Mouse (Mus musculus) CH12.LX (cell line): ENCODE measurements around the gene Zswim9. TPM values are rescaled to one million over a fixed set of nuclear protein-coding genes. Genes with fewer than 3 reads are reported as not detected.

Experiments
- DNase-seq: peaks from one replicate; pipeline ENCODE4 v3.0.0-alpha.2; 2013; ENCODE audit errors: extremely low read depth
- H3K27ac ChIP-seq: 2 replicates; pipeline ENCODE4 v1.5.1; 2012; ENCODE audit warnings: low read depth, mild to moderate bottlenecking, control low read depth, moderate library complexity; ENCODE audit not compliant: insufficient read depth
- H3K27me3 ChIP-seq: replicated peaks from 2 replicates; pipeline ENCODE3; 2012; ENCODE audit warnings: inconsistent platforms
- H3K36me3 ChIP-seq, 2 experiments: replicated peaks in 1 of 2; 2 replicates each; pipeline versions ENCODE3 to v1.6.1; 2012; ENCODE audit warnings: inconsistent platforms in 1 of 2, low read length in 1 of 2, mild to moderate bottlenecking in 1 of 2, mixed read lengths in 1 of 2, moderate library complexity in 1 of 2; ENCODE audit not compliant: control insufficient read depth in 1 of 2, insufficient read depth in 1 of 2
- H3K4me1 ChIP-seq, 2 experiments: 2 replicates each; pipeline ENCODE4 v1.6.1; 2012; ENCODE audit warnings: inconsistent platforms in 1 of 2, moderate library complexity in 1 of 2; ENCODE audit not compliant: insufficient read depth in 2 of 2, control insufficient read depth in 1 of 2
- H3K4me2 ChIP-seq: 2 replicates; pipeline ENCODE4 v1.6.1; 2012; ENCODE audit warnings: low read depth, mild to moderate bottlenecking, control low read depth; ENCODE audit not compliant: poor library complexity, insufficient read depth, severe bottlenecking
- H3K4me3 ChIP-seq, 3 experiments: fragments of 150-350 bp in 1 of 3; sonication (generic) in 1 of 3; replicated peaks in 1 of 3; 2 replicates each; pipeline versions ENCODE3 to v1.5.1; 2011 to 2012; ENCODE audit warnings: low read depth in 2 of 3, low read length in 2 of 3, mild to moderate bottlenecking in 2 of 3, moderate library complexity in 2 of 3, control low read depth in 1 of 3, improper control_type of control experiment in 1 of 3, inconsistent platforms in 1 of 3, mixed read lengths in 1 of 3; ENCODE audit not compliant: poor library complexity in 1 of 3
- H3K79me2 ChIP-seq: replicated peaks from 2 replicates; pipeline ENCODE4 v1.6.1; 2012; ENCODE audit warnings: mild to moderate bottlenecking, moderate library complexity; ENCODE audit not compliant: control insufficient read depth, poor library complexity, insufficient read depth, severe bottlenecking; ENCODE audit errors: extremely low read depth
- H3K9ac ChIP-seq: 2 replicates; pipeline ENCODE4 v1.6.1; 2012; ENCODE audit warnings: low read depth, mild to moderate bottlenecking, control low read depth, moderate library complexity; ENCODE audit not compliant: insufficient read depth
- H3K9me3 ChIP-seq: replicated peaks from 2 replicates; pipeline ENCODE3; 2012; ENCODE audit warnings: low read length, inconsistent platforms, mixed read lengths
- BHLHE40 ChIP-seq: IDR thresholded peaks from 2 replicates; pipeline ENCODE4 v1.6.1; 2011; ENCODE audit warnings: mild to moderate bottlenecking, low read depth, low read length, improper control_type of control experiment
- CHD1 ChIP-seq: IDR thresholded peaks from 2 replicates; pipeline ENCODE4 v1.6.1; 2012; ENCODE audit warnings: low read depth, low read length, improper control_type of control experiment, inconsistent platforms
- CHD2 ChIP-seq: IDR thresholded peaks from 2 replicates; pipeline ENCODE4 v1.6.1; 2011; ENCODE audit warnings: low read length, improper control_type of control experiment
- ELF1 ChIP-seq: IDR thresholded peaks from 2 replicates; pipeline ENCODE4 v1.6.1; 2014; ENCODE audit warnings: low read depth, mild to moderate bottlenecking, inconsistent platforms, low read length, improper control_type of control experiment
- ETS1 ChIP-seq: conservative IDR thresholded peaks from 2 replicates; pipeline ENCODE4 v1.6.1; 2012; ENCODE audit warnings: low read depth, mild to moderate bottlenecking, inconsistent platforms, low read length, improper control_type of control experiment, moderate library complexity
- GABPA ChIP-seq: IDR thresholded peaks from 2 replicates; pipeline ENCODE4 v1.6.1; 2012; ENCODE audit warnings: low read depth, low read length, improper control_type of control experiment, inconsistent platforms; ENCODE audit not compliant: insufficient replicate concordance
- JUND ChIP-seq: conservative IDR thresholded peaks from 2 replicates; pipeline ENCODE4 v1.6.1; 2011; ENCODE audit warnings: low read depth, low read length, improper control_type of control experiment
- MAFK ChIP-seq: IDR thresholded peaks from 2 replicates; pipeline ENCODE4 v1.6.1; 2011; ENCODE audit warnings: low read length, improper control_type of control experiment; ENCODE audit not compliant: insufficient replicate concordance
- MAZ ChIP-seq: IDR thresholded peaks from 2 replicates; pipeline ENCODE4 v1.6.1; 2012; ENCODE audit warnings: low read depth, mild to moderate bottlenecking, inconsistent platforms, low read length, improper control_type of control experiment, moderate library complexity
- MEF2A ChIP-seq: IDR thresholded peaks from 2 replicates; pipeline ENCODE4 v1.6.1; 2014; ENCODE audit warnings: low read depth, mild to moderate bottlenecking, inconsistent platforms, low read length, improper control_type of control experiment, borderline replicate concordance
- MXI1 ChIP-seq: IDR thresholded peaks from 2 replicates; pipeline ENCODE4 v1.6.1; 2011; ENCODE audit warnings: mild to moderate bottlenecking, low read depth, low read length, improper control_type of control experiment
- POLR2AphosphoS2 ChIP-seq: IDR thresholded peaks from 2 replicates; pipeline ENCODE4 v1.6.1; 2011; ENCODE audit warnings: low read depth, low read length, improper control_type of control experiment
- RAD21 ChIP-seq: IDR thresholded peaks from 2 replicates; pipeline ENCODE4 v1.6.1; 2011; ENCODE audit warnings: low read depth, mild to moderate bottlenecking, low read length, improper control_type of control experiment, moderate library complexity
- SIN3A ChIP-seq: IDR thresholded peaks from 2 replicates; pipeline ENCODE4 v1.6.1; 2012; ENCODE audit warnings: low read length, improper control_type of control experiment, inconsistent platforms
- TBP ChIP-seq: conservative IDR thresholded peaks from 2 replicates; pipeline ENCODE4 v1.6.1; 2011; ENCODE audit warnings: low read depth, low read length, improper control_type of control experiment
- TCF12 ChIP-seq: IDR thresholded peaks from 2 replicates; pipeline ENCODE4 v1.6.1; 2014; ENCODE audit warnings: low read depth, mild to moderate bottlenecking, inconsistent platforms, low read length, improper control_type of control experiment
- UBTF ChIP-seq: IDR thresholded peaks from 2 replicates; pipeline ENCODE4 v1.6.1; 2012; ENCODE audit warnings: low read depth, mild to moderate bottlenecking, inconsistent platforms, low read length, improper control_type of control experiment, moderate library complexity
- ZKSCAN1 ChIP-seq: IDR thresholded peaks from 2 replicates; pipeline ENCODE4 v1.6.1; 2012; ENCODE audit warnings: low read depth, inconsistent platforms, low read length, improper control_type of control experiment, borderline replicate concordance
- ZMIZ1 ChIP-seq: IDR thresholded peaks from 2 replicates; pipeline ENCODE4 v1.6.1; 2012; ENCODE audit warnings: low read depth, mild to moderate bottlenecking, inconsistent platforms, low read length, improper control_type of control experiment
- ZNF384 ChIP-seq: IDR thresholded peaks from 2 replicates; pipeline ENCODE4 v1.6.1; 2012; ENCODE audit warnings: low read depth, low read length, improper control_type of control experiment, inconsistent platforms
- dilution Hi-C: fragments of 300-500 bp; cut with MboI; formaldehyde crosslinking; loops from 2 replicates; pipeline ENCODE4 v1.14.3; 2020; ENCODE audit warnings: low sequenced_read_pairs; ENCODE audit not compliant: extremely low pct_unique_long_range_greater_than_20kb, extremely low pct_ligation_motif_present
- in situ Hi-C: fragments of 300-500 bp; cut with MboI; formaldehyde crosslinking; loops from 3 replicates; pipeline ENCODE4 v1.14.3; 2019; ENCODE audit warnings: low sequenced_read_pairs, low pct_ligation_motif_present, low pct_unique_long_range_greater_than_20kb, mixed read lengths
- polyA plus RNA-seq: library from polyadenylated mRNA; unstranded; fragments of >175 nt; gene quantifications from 2 replicates; pipeline ENCODE4 v1.2.1, GENCODE M21; 2012; ENCODE audit warnings: low read depth; ENCODE audit not compliant: insufficient read length
- total RNA-seq, 2 experiments: library from RNA; depleted of rRNA; stranded (reverse); fragments of 300-350 nt in 1 of 2; fragments of >200 nt in 1 of 2; gene quantifications; 2 replicates each; pipeline ENCODE4 v1.2.3; 2012 to 2014

Zswim9 gene
- total and polyA plus RNA-seq, 3 experiments, result 1.3 to 5.5 (median 4.2) TPM

GRCm38 (mm10) chr7:13314095-13314597 is 35.6 kb upstream of the Zswim9 start:
- H3K4me1 ChIP-seq, result peaks cover 0 to 4% of the 10 kb centered on the region in 2 experiments; a peak in 1 of 4 replicates
- peaks cover 30 to 59% of the 10 kb centered on the region in 2 experiments for H3K36me3 ChIP-seq
- H3K27me3 ChIP-seq, result no peaks in the 10 kb centered on the region
- DNase-seq, result no peak
- in situ Hi-C loops (no loop called here), dilution Hi-C loops (no loop called here)
- no peak overlapping the region for H3K9ac ChIP-seq
- no peak overlapping the region for H3K4me2 ChIP-seq
- no peak overlapping the region for H3K27ac ChIP-seq
- no peaks in the 10 kb centered on the region for H3K9me3 ChIP-seq
- no peak overlapping the region for H3K4me3 ChIP-seq
- no peak for TF ChIP-seq CHD1
- no peaks in the 10 kb centered on the region for H3K79me2 ChIP-seq

GRCm38 (mm10) chr7:13311401-13311800 is 32.9 kb upstream of the Zswim9 start:
- Histone ChIP-seq H3K27ac (no peak overlapping the region), H3K36me3 (peaks cover 54 to 86% of the 10 kb centered on the region in 2 experiments), H3K9ac (no peak overlapping the region), H3K4me2 (no peak overlapping the region), H3K4me3 (no peak overlapping the region), H3K4me1 (peaks cover 0 to 4% of the 10 kb centered on the region in 2 experiments; a peak in 1 of 4 replicates), H3K27me3 (no peaks in the 10 kb centered on the region), H3K79me2 (no peaks in the 10 kb centered on the region), H3K9me3 (no peaks in the 10 kb centered on the region)
- TF ChIP-seq POLR2AphosphoS2, result no peak
- no peak for TF ChIP-seq ELF1
- TF ChIP-seq ETS1, result no peak
- TF ChIP-seq ZNF384, result no peak
- TF ChIP-seq BHLHE40, result no peak
- no peak for TF ChIP-seq GABPA
- TF ChIP-seq JUND, result no peak
- no peak for TF ChIP-seq MAFK
- TF ChIP-seq CHD2, result no peak
- TF ChIP-seq UBTF, result no peak
- no peak for TF ChIP-seq MXI1
- no peak for TF ChIP-seq ZKSCAN1
- no peak for TF ChIP-seq ZMIZ1
- TF ChIP-seq RAD21, result no peak
- TF ChIP-seq MEF2A, result no peak
- no peak for TF ChIP-seq SIN3A
- no peak for TF ChIP-seq MAZ
- no peak for TF ChIP-seq TCF12
- TF ChIP-seq TBP, result no peak
- dilution Hi-C loops, result no loop called here
- DNase-seq, result no peak
- in situ Hi-C loops, result no loop called here
